Mouse (Mus musculus) T-helper 1 cell (primary cell): ENCODE measurements around the gene 2410141K09Rik.
"Not testable (repeated sequence)": the region's sequence is repeated elsewhere in the genome, so short reads cannot be mapped to it uniquely, and the experiment has no call there.

Experiments
- in situ Hi-C: fragments of 300-600 bp; cut with MboI, MseI; formaldehyde crosslinking; loops from one replicate; pipeline ENCODE4 v1.15.1; 2025; ENCODE audit warnings: high pct_unique_total_duplicates

The 2410141K09Rik gene

GRCm38 (mm10) chr13:66441018-66441417 is at the start of gene 2410141K09Rik:
TSS of gene 2410141K09Rik (minus strand) at chr13:66441118.
- in situ Hi-C loops: loop anchor here (5.0 kb wide), 1 partner anchor 149 kb away; no protein-coding TSS in a partner anchor

DNA sequence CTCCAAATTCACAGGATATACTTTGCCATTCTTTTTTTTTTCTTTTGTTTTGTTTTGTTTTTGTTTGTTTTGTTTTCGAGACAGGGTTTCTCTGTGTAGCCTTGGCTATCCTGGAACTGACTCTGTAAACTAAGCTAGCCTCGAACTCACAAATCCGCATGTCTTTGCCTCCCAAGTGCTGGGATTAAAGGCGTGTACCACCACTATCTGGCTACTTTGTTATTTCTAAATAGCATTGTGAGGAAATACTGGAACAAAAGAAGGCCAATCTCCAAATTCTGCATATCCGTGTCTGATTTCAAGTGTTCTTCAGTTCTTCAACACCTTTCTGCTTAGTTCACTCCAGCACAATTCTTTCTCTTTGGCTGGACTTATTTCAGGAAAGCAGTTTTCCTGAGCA is 14.1 kb downstream of the 2410141K09Rik start:
- in situ Hi-C loops: loop anchor here (10.0 kb wide), 1 partner anchor 68 kb away; no protein-coding TSS in a partner anchor

DNA sequence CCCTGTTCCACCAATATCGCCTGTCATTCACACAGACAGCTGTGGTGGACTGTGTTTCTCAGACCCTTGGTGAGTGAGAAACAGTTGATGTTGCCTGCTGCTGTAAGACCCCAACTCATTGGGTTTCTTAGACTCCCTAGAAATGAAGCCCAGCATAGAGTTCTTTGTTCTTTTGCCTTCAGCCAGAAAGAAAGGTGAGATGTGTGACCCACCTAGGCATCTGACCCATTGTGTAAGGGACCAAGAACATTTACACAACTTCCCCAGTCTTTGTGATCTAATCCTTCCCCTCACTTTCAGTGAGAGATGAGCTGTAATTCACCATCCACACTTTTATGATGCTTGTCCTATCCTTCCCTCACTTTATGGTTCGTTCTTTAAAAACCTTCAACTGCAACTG is 26.0 kb downstream of the 2410141K09Rik start:
- in situ Hi-C loops: not testable (repeated sequence)
